Mouse (Mus musculus): ENCODE measurements around the gene Rpn1.

DNA sequence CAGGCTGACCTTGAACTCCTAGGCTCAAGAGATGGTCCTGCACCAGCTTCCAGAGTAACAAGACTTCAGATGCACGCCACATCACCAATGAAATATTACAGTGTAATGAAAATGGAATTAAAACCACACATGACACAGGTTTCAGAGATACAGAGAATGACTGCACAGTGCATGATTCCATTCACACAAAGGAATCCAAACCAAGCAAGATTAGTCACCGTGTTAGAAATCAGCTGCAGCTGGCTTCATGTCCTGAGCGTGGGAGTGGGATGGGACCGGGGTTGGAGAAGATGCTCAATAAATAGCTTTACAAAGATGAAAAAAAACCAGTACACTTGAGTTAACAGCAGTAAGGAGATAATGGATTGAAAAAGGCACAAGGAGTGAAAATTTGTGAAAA lies 44.9 kb upstream of the Rpn1 start:
- TF ChIP-seq GATA1 (IDR thresholded peaks at IDR 0.05; ENCODE audit: low read length) (no peak), TAL1 (IDR thresholded peaks at IDR 0.05; ENCODE audit: low read length) (no peak)

All from erythroblast, embryonic 14.5 days (primary cell).